ENCODE assay signal across 22 mouse cellular contexts in the genomic region with DNA sequence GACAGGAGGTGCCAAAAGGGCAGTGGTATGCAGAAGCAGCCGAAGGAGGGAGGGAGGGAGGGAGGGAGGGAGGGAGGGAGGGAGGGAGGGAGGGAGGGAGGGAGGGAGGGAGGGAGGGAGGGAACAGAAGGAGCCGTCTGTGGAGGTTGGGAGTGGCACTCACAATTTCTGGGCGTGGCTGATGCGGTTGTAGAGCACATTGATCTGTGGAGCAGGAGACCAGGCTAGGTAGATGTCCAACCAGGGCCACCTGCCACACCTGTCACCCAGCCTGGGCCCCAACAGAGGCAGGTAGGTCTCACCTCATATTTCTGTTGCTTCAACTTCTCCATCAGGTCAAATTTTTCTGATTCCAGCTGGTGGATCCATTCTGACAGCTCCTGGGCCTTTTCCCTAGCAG. TPM values are rescaled to one million over a fixed set of nuclear protein-coding genes. Genes with fewer than 3 reads are reported as not detected.
"Had no signal": no experiment of that assay in that cellular context is flagged by ENCODE, and none has a peak within 500 bp of the region (broad histone marks: within the 10 kb centered on the region; RNA-seq: fewer than 3 reads in every experiment).

No protein-coding gene starts in this region.

- H3K36me3 ChIP-seq: liver, embryonic 13.5 days; neural tube, embryonic 12.5 days; neural tube, embryonic 15.5 days had no signal

- H3K4me2 ChIP-seq: liver, embryonic 13.5 days; lung, embryonic 14.5 days; midbrain, embryonic 11.5 days; neural tube, embryonic 12.5 days; neural tube, embryonic 15.5 days had no signal

- DNase-seq: kidney, adult 18-20 months; kidney, adult 9 months; kidney, postnatal 25 days; layer of hippocampus, adult 9-11 months; liver, embryonic 13.5 days; lung, embryonic 14.5 days; midbrain, embryonic 14.5 days; right cerebral cortex, adult 18-20 months; right cerebral cortex, postnatal 14 days; right cerebral cortex, postnatal 4 days; thymus, adult 2 months; thymus, postnatal 14 days; thymus, postnatal 4 days had no signal

- ATAC-seq: lung, postnatal 0 days had no signal

- H3K9ac ChIP-seq: liver, embryonic 13.5 days; lung, embryonic 14.5 days; neural tube, embryonic 12.5 days; neural tube, embryonic 15.5 days had no signal

- H3K27me3 ChIP-seq: liver, embryonic 13.5 days; neural tube, embryonic 12.5 days had no signal

- H3K9me3 ChIP-seq: liver, embryonic 13.5 days; neural tube, embryonic 12.5 days; neural tube, embryonic 15.5 days had no signal

- H3K27ac ChIP-seq: layer of hippocampus, adult 2 months; left cerebral cortex, adult 2 months; liver, embryonic 13.5 days; macrophage; neural tube, embryonic 12.5 days; neural tube, embryonic 15.5 days; stomach, postnatal 0 days had no signal

- H3K4me3 ChIP-seq: layer of hippocampus, adult 2 months; left cerebral cortex, adult 2 months; liver, embryonic 13.5 days; neural tube, embryonic 12.5 days; neural tube, embryonic 15.5 days had no signal

RNA-seq across cellular contexts. Expression of a gene that starts 16.8 kb away (rescaled TPM):
- total RNA-seq: left cerebral cortex, postnatal 10 days had no signal

RNA-seq across cellular contexts. Expression of a gene that starts 40.1 kb away (rescaled TPM):
- polyA plus RNA-seq: macrophage had no signal
